Mouse (Mus musculus) megakaryocyte, embryonic 14.5 days (primary cell): ENCODE data around the gene Eef1akmt1.

ENCODE experiments used
- FLI1 ChIP-seq: IDR thresholded peaks from 2 replicates; pipeline ENCODE4 v1.6.1; 2012; ENCODE audit warnings: low read length, inconsistent platforms, mixed read lengths
- GATA1 ChIP-seq: IDR thresholded peaks from 3 replicates; pipeline ENCODE4 v1.6.1; 2012; ENCODE audit warnings: mixed read lengths, low read length, inconsistent platforms, borderline replicate concordance

GRCm38 (mm10) chr14:57555471-57556070 lies 15.8 kb downstream of the Eef1akmt1 start:
- TF ChIP-seq GATA1 (no peak), FLI1 (no peak)
